Mouse (Mus musculus): Measurements from ENCODE around the gene D8Ertd738e.
A peak's percentile ranks its signal among the peaks of the same experiment; 100 is the strongest.

D8Ertd738e gene

GRCm38 (mm10) chr8:84236410-84236997, 13.0 kb downstream of the D8Ertd738e start:
- no peak for DNase-seq (ENCODE audit: low read depth, low spot score)

DNA sequence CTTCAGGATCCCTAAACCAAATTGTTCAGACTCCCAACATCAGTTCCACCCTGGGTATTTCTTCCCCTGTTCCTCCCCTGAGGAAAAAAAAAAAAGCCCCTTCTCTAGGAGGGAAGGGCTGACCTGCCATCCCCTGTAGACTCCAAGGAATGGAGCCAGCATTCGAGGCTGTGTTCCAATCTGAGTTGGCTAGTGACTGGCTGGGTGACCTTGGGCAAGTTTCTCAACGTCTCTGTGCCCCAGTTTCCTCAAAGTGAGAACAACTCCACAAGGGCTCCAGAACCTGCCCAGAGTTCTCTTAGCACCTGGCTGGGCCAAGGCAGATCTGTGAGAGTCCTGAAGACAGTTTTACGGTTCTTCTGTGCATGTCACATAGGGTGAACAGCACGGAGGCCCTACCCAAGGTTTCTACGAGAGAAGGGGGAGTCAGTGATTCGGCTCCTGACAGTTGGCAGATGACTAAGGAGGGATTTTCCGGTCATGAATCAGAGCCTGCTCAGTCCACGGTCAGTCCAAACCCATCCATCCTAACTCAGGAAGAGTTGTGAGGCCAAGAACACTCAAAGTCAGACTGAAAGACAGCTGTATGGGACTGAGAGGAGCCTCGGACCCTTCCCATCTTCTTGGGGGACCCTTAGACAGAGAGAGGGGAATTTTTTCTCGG, 13.6 kb downstream of the D8Ertd738e start:
- DNase-seq (ENCODE audit: low read depth, low spot score) = no peak

GRCm38 (mm10) chr8:84233055-84233454, 16.5 kb downstream of the D8Ertd738e start:
- DNase-seq (ENCODE audit: low read depth, low spot score) = no peak

DNA sequence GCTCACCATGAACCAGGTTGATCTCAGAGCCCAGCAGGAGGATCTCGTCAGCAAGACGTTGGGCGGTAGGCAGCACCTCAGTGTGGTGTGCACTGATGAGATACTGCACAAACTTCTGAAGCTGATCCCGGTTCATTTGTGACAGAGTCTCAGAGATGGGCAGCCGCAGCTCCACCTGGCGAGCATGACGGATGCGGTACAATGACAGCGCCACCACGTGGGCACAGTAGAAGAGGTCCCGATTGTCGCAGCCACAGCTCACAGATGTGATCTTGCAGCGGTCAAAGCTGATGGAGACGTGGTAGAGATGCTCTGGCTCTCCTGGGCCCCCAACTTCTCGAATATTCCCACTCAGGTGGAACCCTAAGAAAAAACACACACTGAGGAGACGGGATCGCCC, 18.8 kb downstream of the D8Ertd738e start:
- DNase-seq (ENCODE audit: low read depth, low spot score) = no peak

GRCm38 (mm10) chr8:84223322-84224029, 26.0 kb downstream of the D8Ertd738e start:
- DNase-seq (ENCODE audit: low read depth, low spot score) = no peak

DNA sequence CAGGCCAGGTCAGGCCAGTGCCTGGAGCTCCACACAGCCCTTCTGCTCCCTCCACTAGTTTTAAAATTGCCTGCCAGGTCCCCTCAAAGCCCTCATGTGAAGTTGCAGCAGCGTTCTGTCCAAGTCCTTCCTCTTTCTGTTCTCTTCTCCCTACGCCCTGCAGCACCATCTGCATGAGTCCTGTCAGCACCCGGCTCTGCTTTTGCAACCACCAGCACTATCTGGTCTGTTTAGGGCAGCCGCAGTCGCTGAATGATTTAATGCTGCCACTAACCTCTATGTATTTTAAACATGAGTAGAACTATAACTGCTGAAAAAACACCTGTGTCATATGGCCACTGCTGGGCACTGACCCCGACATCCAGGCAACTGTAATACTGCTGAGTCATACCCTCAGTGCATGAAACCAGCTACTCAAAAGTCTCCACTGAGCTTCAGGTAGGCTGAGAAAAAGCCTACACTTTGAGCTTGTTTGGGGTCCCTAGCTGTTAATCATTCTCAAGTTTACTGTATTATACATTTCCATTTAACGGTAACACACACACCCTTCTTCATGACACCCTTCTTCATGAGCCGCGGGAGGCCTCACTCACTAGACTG, 26.9 kb downstream of the D8Ertd738e start:
- no peak for DNase-seq (ENCODE audit: low read depth, low spot score)

GRCm38 (mm10) chr8:84220105-84220504, 29.4 kb downstream of the D8Ertd738e start:
- no peak for DNase-seq (ENCODE audit: low read depth, low spot score)

- no peak for DNase-seq (ENCODE audit: low read depth, low spot score)
These were observed 31.4 kb downstream of the D8Ertd738e start for GRCm38 (mm10) chr8:84218143-84218542.

DNA sequence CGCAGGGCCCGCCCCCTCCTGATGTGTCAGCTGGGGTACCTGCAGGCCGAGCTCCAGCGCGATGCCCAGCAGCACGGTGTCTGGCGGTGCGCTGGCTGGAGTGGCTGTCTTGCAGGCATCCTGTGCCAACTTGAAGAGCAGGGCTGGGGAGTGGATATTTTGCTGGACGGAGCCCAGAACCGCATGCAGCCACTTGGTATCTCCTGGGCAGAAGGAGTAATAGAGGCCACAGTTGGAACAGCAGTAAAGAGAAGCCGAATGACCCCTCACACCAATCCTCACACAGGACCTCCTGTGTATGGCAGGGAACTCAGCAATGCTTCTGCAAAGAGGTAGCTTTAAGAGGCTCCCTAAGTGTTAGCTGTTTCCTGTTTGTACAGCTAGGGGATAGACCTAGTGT, 32.3 kb downstream of the D8Ertd738e start:
- DNase-seq (ENCODE audit: low read depth, low spot score) = no peak

DNA sequence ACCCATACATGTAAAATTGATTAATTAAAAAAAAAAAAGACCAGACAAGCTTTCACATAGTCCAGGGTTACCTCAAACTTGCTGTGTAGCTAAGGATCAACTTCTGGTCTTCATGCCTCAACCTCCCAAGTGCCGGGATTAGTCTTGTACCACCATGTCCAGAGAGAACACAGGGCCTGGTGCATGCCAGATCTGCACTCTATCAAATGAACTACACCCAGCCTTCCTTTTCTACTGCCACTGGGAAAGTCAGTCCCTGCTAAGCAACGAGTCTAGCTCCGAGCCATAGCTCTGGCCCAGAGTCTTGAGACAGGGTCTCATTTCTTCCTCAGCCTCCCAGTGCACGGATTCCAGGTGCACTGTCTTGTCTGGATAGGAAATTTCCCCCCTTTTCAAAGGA, 36.2 kb downstream of the D8Ertd738e start:
- DNase-seq (ENCODE audit: low read depth, low spot score) = no peak

GRCm38 (mm10) chr8:84211881-84212563, 37.5 kb downstream of the D8Ertd738e start:
- no peak for DNase-seq (ENCODE audit: low read depth, low spot score)

GRCm38 (mm10) chr8:84211202-84211601, 38.3 kb downstream of the D8Ertd738e start:
- no peak for DNase-seq (ENCODE audit: low read depth, low spot score)

- DNase-seq (ENCODE audit: low read depth, low spot score) = peak; percentile 52
These were observed 39.2 kb downstream of the D8Ertd738e start for GRCm38 (mm10) chr8:84210167-84210791.

DNA sequence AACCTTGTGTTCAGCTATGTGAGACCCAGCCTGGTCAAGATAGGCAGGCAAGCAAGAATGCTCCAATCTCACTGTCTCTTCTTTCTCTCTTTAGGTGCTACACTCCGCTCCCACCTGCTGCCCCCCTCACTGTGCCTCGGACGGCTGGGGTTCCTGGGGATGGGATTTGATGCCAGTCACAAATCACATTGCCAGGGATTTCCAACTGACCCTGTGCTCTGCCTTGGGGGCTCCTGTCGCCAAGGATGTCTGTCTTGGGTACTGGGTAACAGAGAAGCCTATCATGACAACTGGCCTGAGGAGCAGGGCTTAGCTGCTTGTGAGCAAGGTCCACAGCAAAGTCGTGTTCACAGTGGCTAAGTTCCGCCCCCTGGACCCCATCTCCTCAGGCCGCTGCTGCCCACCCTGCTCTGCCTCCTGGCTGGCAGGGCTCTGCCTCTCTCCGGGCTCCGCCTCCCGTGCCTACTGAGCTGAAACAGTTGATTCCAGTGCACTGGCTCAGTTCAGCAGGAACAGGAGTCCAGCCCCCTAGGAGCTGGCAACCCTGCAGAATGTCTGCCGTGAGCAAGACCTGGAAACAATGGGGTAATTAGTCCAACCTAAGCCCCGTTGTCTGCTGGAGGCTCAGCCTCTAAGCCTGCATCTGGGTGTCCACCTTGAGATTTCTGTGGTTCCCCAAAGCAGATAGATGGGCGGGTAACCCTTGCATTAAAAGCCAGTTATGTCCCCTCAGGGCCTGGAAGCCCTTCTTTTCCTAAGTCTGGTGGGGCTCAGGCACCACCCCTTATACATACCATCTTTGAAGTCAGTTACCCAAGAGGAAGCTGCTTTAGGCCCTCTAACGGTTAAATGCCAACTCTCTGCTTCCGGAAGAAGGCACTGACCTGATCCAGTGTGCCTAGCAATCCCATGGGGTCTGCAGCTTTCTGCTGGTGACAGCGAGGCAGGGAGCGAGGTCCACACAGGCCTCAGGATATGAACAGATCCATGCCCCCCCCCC, 40.8 kb downstream of the D8Ertd738e start:
- no peak for DNase-seq (ENCODE audit: low read depth, low spot score)

- no peak for DNase-seq (ENCODE audit: low read depth, low spot score)
These were observed 41.7 kb downstream of the D8Ertd738e start for GRCm38 (mm10) chr8:84207811-84208210.

GRCm38 (mm10) chr8:84206666-84207065, 42.9 kb downstream of the D8Ertd738e start:
- DNase-seq (ENCODE audit: low read depth, low spot score) = no peak

DNA sequence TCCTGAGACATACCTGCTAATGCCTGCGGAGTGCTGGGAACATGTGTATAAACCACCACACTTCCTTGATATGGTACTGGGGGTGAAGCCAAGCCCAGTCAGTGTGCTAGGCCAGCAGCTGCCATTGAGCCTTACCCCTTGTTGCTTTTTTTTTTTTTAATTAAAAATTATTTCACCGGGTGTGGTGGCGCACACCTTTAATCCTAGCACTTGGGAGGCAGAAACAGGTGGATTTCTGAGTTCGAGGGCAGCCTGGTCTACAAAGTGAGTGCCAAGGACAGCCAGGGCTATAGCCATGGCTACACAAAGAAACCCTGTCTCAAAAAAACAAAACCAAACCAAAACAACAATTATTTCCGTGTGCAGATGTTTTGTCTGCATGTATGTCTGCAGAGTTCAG, 44.4 kb downstream of the D8Ertd738e start:
- no peak for DNase-seq (ENCODE audit: low read depth, low spot score)

DNA sequence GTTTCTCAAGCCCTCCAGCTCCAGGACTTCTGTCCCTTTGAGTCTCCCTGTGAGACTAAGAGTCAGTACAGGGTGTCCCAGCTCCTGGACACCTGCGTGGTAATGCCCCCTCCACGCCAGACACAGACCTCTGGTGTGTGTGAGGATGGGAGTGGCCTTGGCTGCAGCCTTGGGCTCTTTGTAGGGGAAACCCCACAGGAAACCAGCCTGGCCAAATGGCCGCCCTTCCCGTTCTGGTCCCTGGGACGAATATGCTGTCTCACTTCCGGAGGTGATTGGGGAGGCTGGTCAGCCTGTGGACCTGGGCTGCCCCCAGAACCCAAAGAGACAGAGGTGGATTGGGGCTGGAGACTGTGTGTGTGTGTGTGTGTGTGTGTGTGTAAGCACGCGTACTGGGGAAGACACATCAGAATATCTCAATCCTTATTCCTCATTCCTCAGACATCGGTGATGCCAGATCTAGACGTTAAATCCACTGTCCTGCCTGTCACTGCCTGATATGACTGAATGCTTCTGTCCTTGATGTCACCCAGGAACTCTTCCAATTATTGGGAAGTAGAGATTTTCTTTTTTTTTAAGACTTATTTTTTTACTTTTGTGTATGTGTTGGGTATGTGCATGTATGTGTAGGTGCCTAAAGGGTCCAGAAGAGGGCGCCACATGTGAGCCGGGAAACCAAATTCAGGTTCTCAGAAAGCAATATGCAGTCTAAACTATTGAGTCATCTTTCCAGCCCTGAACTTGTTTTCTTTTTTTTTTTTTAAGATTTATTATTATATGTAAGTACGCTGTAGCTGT, 45.3 kb downstream of the D8Ertd738e start:
- DNase-seq (ENCODE audit: low read depth, low spot score) = no peak
